Mouse (Mus musculus) lung, embryonic 16.5 days (tissue): ENCODE data around the gene Kxd1. TPM values are rescaled to one million over a fixed set of nuclear protein-coding genes. Genes with fewer than 3 reads are reported as not detected.

Source experiments
- ATAC-seq: fragments of 200-750 bp; cut with Nextera tagmentation; 2 replicates; pipeline ENCODE4 v1.8.0; 2017; ENCODE audit warnings: low read depth, mild to moderate bottlenecking, moderate library complexity
- H3K27ac ChIP-seq: fragments of 300-500 bp; sonication (generic); 2 replicates; pipeline ENCODE4 v1.5.1; 2014; ENCODE audit warnings: mild to moderate bottlenecking, control low read depth, low read length
- H3K27me3 ChIP-seq: fragments of 300-500 bp; sonication (generic); 2 replicates; pipeline ENCODE4 v1.6.1; 2014; ENCODE audit warnings: low read depth, low read length, mixed read lengths; ENCODE audit not compliant: control insufficient read depth, insufficient read depth
- H3K36me3 ChIP-seq: fragments of 300-500 bp; sonication (generic); 2 replicates; pipeline ENCODE4 v1.6.1; 2014; ENCODE audit warnings: low read length; ENCODE audit not compliant: control insufficient read depth, insufficient read depth
- H3K4me1 ChIP-seq: fragments of 300-500 bp; sonication (generic); replicated peaks from 2 replicates; pipeline ENCODE4 v1.6.1; 2014; ENCODE audit warnings: low read length, mixed read lengths; ENCODE audit not compliant: control insufficient read depth, insufficient read depth
- H3K4me2 ChIP-seq: fragments of 300-500 bp; sonication (generic); 2 replicates; pipeline ENCODE4 v1.6.1; 2014; ENCODE audit warnings: low read depth, low read length, control low read depth
- H3K4me3 ChIP-seq: fragments of 300-500 bp; sonication (generic); 2 replicates; pipeline ENCODE4 v1.5.1; 2014; ENCODE audit warnings: mild to moderate bottlenecking, low read length, control low read depth
- H3K9ac ChIP-seq: fragments of 300-500 bp; sonication (generic); 2 replicates; pipeline ENCODE4 v1.6.1; 2014; ENCODE audit warnings: low read length, control low read depth
- H3K9me3 ChIP-seq: fragments of 300-500 bp; sonication (generic); 2 replicates; pipeline ENCODE4 v1.6.1; 2016; ENCODE audit warnings: low read length; ENCODE audit not compliant: control insufficient read depth
- WGBS: fragments of 180-500 bp; shearing (Covaris S2); extraction: QIAGEN DNeasy Blood & Tissue Kit; methylation state at CpG from one replicate; pipeline ENCODE4 v1.1.7; 2014; 5-methylcytosine and 5-hydroxymethylcytosine counted together
- polyA plus RNA-seq: library from polyadenylated mRNA; unstranded; fragments of >200 nt; fragmentation: Nextera tagmentation; extraction: Ambion mirVana; gene quantifications from 2 replicates; pipeline ENCODE4 v1.2.1, GENCODE M21; 2015

The Kxd1 gene
- polyA plus RNA-seq, 1 experiment from 2014 or later: 55.3 TPM

DNA sequence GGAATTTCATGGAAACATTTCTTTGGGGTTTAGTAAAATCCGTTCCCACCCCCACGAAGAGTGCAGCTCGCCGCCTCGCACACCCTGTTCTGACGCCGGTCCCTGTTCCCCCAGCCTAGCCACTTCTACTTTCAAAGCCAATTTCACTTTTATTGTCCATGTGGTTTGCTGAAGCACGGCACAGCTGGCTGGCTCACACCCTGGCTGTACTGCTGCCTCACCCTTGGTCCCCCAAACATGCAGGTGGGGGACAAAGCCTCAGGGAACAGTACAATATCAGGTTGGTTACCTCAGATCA, 65.3 kb downstream of the Kxd1 start:
- Histone ChIP-seq H3K27ac (no peak overlapping the region), H3K9me3 (no peaks in the 10 kb centered on the region), H3K4me3 (no peak overlapping the region), H3K4me2 (no peak overlapping the region), H3K27me3 (no peaks in the 10 kb centered on the region), H3K36me3 (peaks cover 8% of the 10 kb centered on the region; the same call in 1 of the 2 replicates), H3K9ac (no peak overlapping the region), H3K4me1 (peaks cover 9% of the 10 kb centered on the region)
- ATAC-seq: no peak
- 92% methylated on average over 8 of the region's 8 CpGs for WGBS

DNA sequence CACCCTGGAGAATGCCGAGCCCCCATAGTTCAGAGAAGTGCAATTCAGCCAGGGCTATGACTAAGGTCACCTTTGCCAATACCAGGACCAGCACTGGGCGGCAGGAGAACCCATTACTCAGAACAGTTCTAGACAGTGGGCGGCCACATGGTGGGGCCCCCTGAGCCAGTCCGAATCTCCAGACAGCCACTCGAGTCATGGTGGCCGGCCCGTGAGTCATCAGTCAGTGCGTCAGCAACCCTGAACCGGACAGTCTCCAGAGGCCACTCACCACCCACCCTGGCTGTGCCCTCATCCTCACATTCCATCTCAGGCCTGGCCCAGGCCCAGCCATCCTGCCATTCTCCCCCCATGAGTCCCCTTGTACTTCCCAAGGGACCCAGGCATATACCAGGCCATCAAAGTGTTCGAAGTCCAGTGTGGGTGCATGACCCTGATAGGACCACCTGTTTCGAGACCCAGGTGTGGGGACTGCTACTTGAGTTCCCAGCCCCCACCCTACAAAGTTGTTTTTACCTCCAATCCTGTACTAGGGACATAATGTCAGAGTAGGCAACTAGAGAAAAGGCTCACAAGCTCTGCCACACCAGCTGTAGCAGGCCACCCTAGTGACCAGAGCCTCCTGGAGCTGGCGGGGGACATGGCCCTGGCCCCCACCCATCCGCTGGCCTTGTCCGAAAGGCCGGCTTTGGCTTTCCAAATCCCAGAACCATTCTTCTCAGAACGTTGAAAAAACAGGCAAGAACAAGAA, 65.8 kb downstream of the Kxd1 start:
- Histone ChIP-seq H3K4me1 (peaks cover 6% of the 10 kb centered on the region), H3K9me3 (no peaks in the 10 kb centered on the region), H3K9ac (no peak overlapping the region), H3K27ac (no peak overlapping the region), H3K36me3 (peaks cover 8% of the 10 kb centered on the region; the same call in 1 of the 2 replicates), H3K27me3 (no peaks in the 10 kb centered on the region), H3K4me3 (no peak overlapping the region), H3K4me2 (no peak overlapping the region)
- 77% methylated on average over 16 of the region's 16 CpGs for WGBS
- no peak for ATAC-seq

DNA sequence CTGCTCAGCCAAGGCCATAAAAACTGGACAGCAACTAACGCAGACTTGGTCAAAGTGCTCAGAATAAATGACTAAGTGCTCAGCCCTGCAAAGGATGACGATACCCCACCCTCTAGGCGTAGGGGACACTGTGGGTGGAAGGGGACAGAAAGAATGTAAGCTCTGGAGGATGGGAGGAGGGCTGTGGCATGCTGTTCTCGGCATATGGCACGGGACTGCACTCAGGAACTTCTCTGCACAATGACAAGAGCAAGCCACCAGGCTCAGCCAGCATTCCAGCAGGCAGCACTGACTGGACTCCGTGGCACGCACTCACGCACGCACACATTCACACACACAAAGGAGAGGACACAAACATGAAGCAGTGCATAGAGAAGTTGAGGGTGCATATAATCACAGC, 67.2 kb downstream of the Kxd1 start:
- Histone ChIP-seq H3K27me3 (no peaks in the 10 kb centered on the region), H3K27ac (no peak overlapping the region), H3K4me3 (no peak overlapping the region), H3K36me3 (peaks cover 2% of the 10 kb centered on the region; the same call in 1 of the 2 replicates), H3K9me3 (no peaks in the 10 kb centered on the region), H3K4me1 (0 out of 2 replicates have a peak, but pooled peaks cover 5% of the 10 kb centered on the region), H3K4me2 (no peak overlapping the region), H3K9ac (no peak overlapping the region)
- ATAC-seq: no peak
- 72% methylated on average over 9 of the region's 9 CpGs for WGBS

DNA sequence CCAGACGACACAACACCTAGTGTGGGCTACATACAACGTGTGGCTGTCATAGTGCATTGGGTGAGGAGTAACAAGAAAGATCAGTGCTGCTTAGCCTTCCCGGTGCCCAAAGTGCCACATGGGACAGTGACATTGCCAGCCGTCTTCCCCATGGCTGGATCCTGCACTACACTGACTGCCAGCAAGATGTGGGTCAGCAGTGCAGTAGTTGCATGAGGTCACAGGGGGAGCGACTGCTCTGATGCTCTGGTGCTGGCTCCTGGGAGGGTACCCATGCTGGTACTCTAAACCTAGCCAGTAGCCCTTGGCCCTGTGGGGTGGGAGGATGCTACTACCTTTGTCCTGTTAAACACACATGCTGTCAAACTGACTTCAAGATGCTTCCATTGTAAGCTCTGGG, 67.6 kb downstream of the Kxd1 start:
- Histone ChIP-seq H3K4me3 (no peak overlapping the region), H3K4me1 (0 out of 2 replicates have a peak, but pooled peaks cover 5% of the 10 kb centered on the region), H3K9me3 (no peaks in the 10 kb centered on the region), H3K27me3 (no peaks in the 10 kb centered on the region), H3K36me3 (0 out of 2 replicates have a peak, but pooled peaks cover 2% of the 10 kb centered on the region), H3K4me2 (no peak overlapping the region), H3K9ac (no peak overlapping the region), H3K27ac (no peak overlapping the region)
- 79% methylated on average over 5 of the region's 5 CpGs for WGBS
- ATAC-seq: no peak

DNA sequence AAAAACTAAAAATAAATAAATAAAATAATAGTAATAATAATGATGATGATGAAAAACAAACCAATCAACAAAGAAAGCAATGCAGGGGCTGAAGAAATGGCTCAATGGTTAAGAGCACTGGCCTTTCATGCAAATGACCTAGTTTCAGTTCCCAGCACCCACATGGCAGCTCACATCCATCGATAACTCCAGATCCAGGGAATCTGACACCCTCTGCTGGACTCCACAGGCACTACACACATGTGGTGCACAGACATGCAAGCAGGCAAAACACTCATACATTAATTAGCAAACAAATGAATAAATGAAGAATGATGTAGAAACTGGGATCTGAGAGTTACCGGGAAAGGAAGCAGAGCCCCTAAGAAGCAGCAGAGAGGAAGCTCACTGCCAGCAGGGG, 68.1 kb downstream of the Kxd1 start:
- Histone ChIP-seq H3K36me3 (0 out of 2 replicates have a peak, but pooled peaks cover 2% of the 10 kb centered on the region), H3K4me1 (0 out of 2 replicates have a peak, but pooled peaks cover 5% of the 10 kb centered on the region), H3K4me3 (no peak overlapping the region), H3K27me3 (no peaks in the 10 kb centered on the region), H3K9ac (no peak overlapping the region), H3K4me2 (no peak overlapping the region), H3K27ac (no peak overlapping the region), H3K9me3 (no peaks in the 10 kb centered on the region)
- ATAC-seq: no peak
- WGBS: 95% methylated on average over 2 of the region's 2 CpGs

DNA sequence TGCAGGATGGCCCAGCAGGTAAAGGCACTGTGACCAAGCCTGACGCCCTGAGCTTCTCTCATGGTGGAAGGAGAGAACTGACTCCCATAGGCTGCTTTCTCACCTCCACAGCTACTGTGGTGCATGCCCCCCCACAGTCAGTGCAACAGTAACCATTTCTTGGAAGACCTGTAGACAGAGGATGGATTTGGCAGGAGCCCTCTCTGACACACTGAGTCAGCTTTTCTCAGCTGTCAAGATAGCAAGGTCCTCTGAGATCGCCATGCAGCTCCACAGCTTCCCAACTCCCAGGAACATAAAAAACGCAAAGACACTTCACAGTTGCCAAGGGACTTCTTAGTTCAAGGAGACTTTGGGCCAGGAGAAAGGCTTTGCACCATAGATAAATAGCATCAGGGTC, 69.3 kb downstream of the Kxd1 start:
- H3K36me3 ChIP-seq: 0 out of 2 replicates have a peak, but pooled peaks cover 2% of the 10 kb centered on the region
- H3K9ac ChIP-seq: no peak overlapping the region
- H3K4me3 ChIP-seq: no peak overlapping the region
- 80% methylated on average over 3 of the region's 3 CpGs for WGBS
- 0 out of 2 replicates have a peak, but pooled peaks cover 3% of the 10 kb centered on the region for H3K4me1 ChIP-seq
- H3K9me3 ChIP-seq: no peaks in the 10 kb centered on the region
- H3K27ac ChIP-seq: no peak overlapping the region
- no peaks in the 10 kb centered on the region for H3K27me3 ChIP-seq
- no peak for ATAC-seq
- H3K4me2 ChIP-seq: no peak overlapping the region

Other genes starting within 250 kb of the Kxd1 start
- gene Homer3, start 245.1 kb downstream of the Kxd1 start, polyA plus RNA-seq: 60.0 and 66.8 TPM in 2 replicates
- gene Ddx49, start 225.5 kb downstream of the Kxd1 start, polyA plus RNA-seq: 39.6 and 44.8 TPM in 2 replicates
- gene Cope, start 225.4 kb downstream of the Kxd1 start, polyA plus RNA-seq: 325 and 349 TPM in 2 replicates
- gene Cers1, start 212.2 kb downstream of the Kxd1 start, polyA plus RNA-seq: 2.4 and 3.0 TPM in 2 replicates
- gene Gdf1, start 198.1 kb downstream of the Kxd1 start, polyA plus RNA-seq: 0.40 and 1.4 TPM in 2 replicates
- gene Upf1, start 174.7 kb downstream of the Kxd1 start, polyA plus RNA-seq: 8.7 and 10.5 TPM in 2 replicates
- gene Comp, start 154.4 kb downstream of the Kxd1 start, polyA plus RNA-seq: 0.68 and 0.75 TPM in 2 replicates
- gene Crtc1, start 88.4 kb downstream of the Kxd1 start, polyA plus RNA-seq: 13.9 and 15.4 TPM in 2 replicates
- 28.8 and 29.4 TPM in 2 replicates for gene Klhl26, start 51.0 kb downstream of the Kxd1 start, polyA plus RNA-seq
- gene Tmem59l, start 40.6 kb downstream of the Kxd1 start, polyA plus RNA-seq: 5.6 and 7.0 TPM in 2 replicates
- 166 and 169 TPM in 2 replicates for gene Crlf1, start 34.8 kb downstream of the Kxd1 start, polyA plus RNA-seq
- 125 and 133 TPM in 2 replicates for gene Rex1bd, start 21.2 kb downstream of the Kxd1 start, polyA plus RNA-seq
- 917 and 987 TPM in 2 replicates for gene Uba52, start 17.2 kb downstream of the Kxd1 start, polyA plus RNA-seq
- 300 and 319 TPM in 2 replicates for gene Fkbp8, start 232 bp downstream of the Kxd1 start, polyA plus RNA-seq
- gene Ell, start 11.5 kb upstream of the Kxd1 start, polyA plus RNA-seq: 19.8 and 21.4 TPM in 2 replicates
- gene Isyna1, start 66.4 kb upstream of the Kxd1 start, polyA plus RNA-seq: 118 and 121 TPM in 2 replicates
- 106 and 108 TPM in 2 replicates for gene Ssbp4, start 80.9 kb upstream of the Kxd1 start, polyA plus RNA-seq
- 2.0 and 3.2 TPM in 2 replicates for gene Lrrc25, start 88.2 kb upstream of the Kxd1 start, polyA plus RNA-seq
- 0.45 and 0.60 TPM in 2 replicates for gene Gdf15, start 104.5 kb upstream of the Kxd1 start, polyA plus RNA-seq
- gene Pgpep1, start 132.4 kb upstream of the Kxd1 start, polyA plus RNA-seq: 43.6 and 46.7 TPM in 2 replicates
- 197 and 214 TPM in 2 replicates for gene Lsm4, start 145.3 kb upstream of the Kxd1 start, polyA plus RNA-seq
- gene Jund, start 171.0 kb upstream of the Kxd1 start, polyA plus RNA-seq: 26.2 and 28.8 TPM in 2 replicates
- gene Iqcn, start 175.5 kb upstream of the Kxd1 start, polyA plus RNA-seq: not detected in 2 replicates
- 0.26 TPM in 1 of 2 replicates, not detected in the other for gene Gm3336, start 190.6 kb upstream of the Kxd1 start, polyA plus RNA-seq
- gene Pde4c, start 195.8 kb upstream of the Kxd1 start, polyA plus RNA-seq: 0.10 and 0.19 TPM in 2 replicates
- 14.8 and 16.2 TPM in 2 replicates for gene Rab3a, start 226.7 kb upstream of the Kxd1 start, polyA plus RNA-seq
- gene Mpv17l2, start 233.0 kb upstream of the Kxd1 start, polyA plus RNA-seq: 37.1 and 39.2 TPM in 2 replicates
- gene Pik3r2, start 248.8 kb upstream of the Kxd1 start, polyA plus RNA-seq: 56.0 and 56.8 TPM in 2 replicates